Mouse (Mus musculus): Measurements from ENCODE around the gene BC049352.

The BC049352 gene

GRCm38 (mm10) chr9:45181770-45182169, at the start of gene BC049352:
TSS of gene BC049352 (plus strand) at chr9:45182007.
- DNase-seq (ENCODE audit: low read depth, low spot score): no peak

- DNase-seq (ENCODE audit: low read depth, low spot score): peak; percentile 88
Measured at GRCm38 (mm10) chr9:45133484-45134310, 48.1 kb upstream of the BC049352 start.

GRCm38 (mm10) chr9:45136442-45137169, 45.2 kb upstream of the BC049352 start:
- no peak for DNase-seq (ENCODE audit: low read depth, low spot score)

GRCm38 (mm10) chr9:45138191-45139032, 43.4 kb upstream of the BC049352 start, which contains the start of gene Scn4b:
TSS of gene Scn4b (plus strand) at chr9:45138395.
- peak; percentile 62 for DNase-seq (ENCODE audit: low read depth, low spot score)

- no peak for DNase-seq (ENCODE audit: low read depth, low spot score)
Measured at GRCm38 (mm10) chr9:45139082-45139481, 42.7 kb upstream of the BC049352 start.

GRCm38 (mm10) chr9:45140945-45141344, 40.9 kb upstream of the BC049352 start:
- no peak for DNase-seq (ENCODE audit: low read depth, low spot score)

- no peak for DNase-seq (ENCODE audit: low read depth, low spot score)
Measured at GRCm38 (mm10) chr9:45142686-45143085, 39.1 kb upstream of the BC049352 start.

- DNase-seq (ENCODE audit: low read depth, low spot score): no peak
Measured at GRCm38 (mm10) chr9:45145533-45146266, 36.1 kb upstream of the BC049352 start.

GRCm38 (mm10) chr9:45146267-45146597, 35.6 kb upstream of the BC049352 start:
- DNase-seq (ENCODE audit: low read depth, low spot score): peak; percentile 85

GRCm38 (mm10) chr9:45150933-45151332, 30.9 kb upstream of the BC049352 start:
- no peak for DNase-seq (ENCODE audit: low read depth, low spot score)

- DNase-seq (ENCODE audit: low read depth, low spot score): peak; percentile 18
Measured at GRCm38 (mm10) chr9:45153361-45153760, 28.4 kb upstream of the BC049352 start.

- DNase-seq (ENCODE audit: low read depth, low spot score): no peak
Measured at GRCm38 (mm10) chr9:45167903-45168302, 13.9 kb upstream of the BC049352 start.

GRCm38 (mm10) chr9:45170150-45170549, 11.7 kb upstream of the BC049352 start:
- DNase-seq (ENCODE audit: low read depth, low spot score): no peak

GRCm38 (mm10) chr9:45171073-45171610, 10.7 kb upstream of the BC049352 start:
- no peak for DNase-seq (ENCODE audit: low read depth, low spot score)

GRCm38 (mm10) chr9:45173475-45173874, 8.3 kb upstream of the BC049352 start:
- DNase-seq (ENCODE audit: low read depth, low spot score): no peak

GRCm38 (mm10) chr9:45179282-45179681, 2.5 kb upstream of the BC049352 start:
- DNase-seq (ENCODE audit: low read depth, low spot score): no peak

- no peak for DNase-seq (ENCODE audit: low read depth, low spot score)
Measured at GRCm38 (mm10) chr9:45182521-45182920, 714 bp downstream of the BC049352 start.

- no peak for DNase-seq (ENCODE audit: low read depth, low spot score)
Measured at GRCm38 (mm10) chr9:45183266-45183665, 1.5 kb downstream of the BC049352 start.

GRCm38 (mm10) chr9:45185250-45185649, 3.4 kb downstream of the BC049352 start:
- no peak for DNase-seq (ENCODE audit: low read depth, low spot score)

- DNase-seq (ENCODE audit: low read depth, low spot score): no peak
Measured at GRCm38 (mm10) chr9:45188570-45189563, 7.1 kb downstream of the BC049352 start.

All from CD4-positive, CD25-positive, alpha-beta regulatory T cell, adult 2 months (primary cell).